Mouse (Mus musculus) thymus, postnatal 0 days (tissue): ENCODE results near the gene C530025M09Rik. TPM values are rescaled to one million over a fixed set of nuclear protein-coding genes. Genes with fewer than 3 reads are reported as not detected.

Experiments
- DNase-seq: peaks from one replicate; pipeline ENCODE4 v3.0.0-alpha.2; 2015; ENCODE audit warnings: low spot score
- polyA plus RNA-seq: library from polyadenylated mRNA; unstranded; fragments of >200 nt; fragmentation: Nextera tagmentation; extraction: Ambion mirVana; gene quantifications from 2 replicates; pipeline ENCODE4 v1.2.1, GENCODE M21; 2015

Gene C530025M09Rik
- polyA plus RNA-seq, 1 experiment from 2014 or later = not detected

DNA sequence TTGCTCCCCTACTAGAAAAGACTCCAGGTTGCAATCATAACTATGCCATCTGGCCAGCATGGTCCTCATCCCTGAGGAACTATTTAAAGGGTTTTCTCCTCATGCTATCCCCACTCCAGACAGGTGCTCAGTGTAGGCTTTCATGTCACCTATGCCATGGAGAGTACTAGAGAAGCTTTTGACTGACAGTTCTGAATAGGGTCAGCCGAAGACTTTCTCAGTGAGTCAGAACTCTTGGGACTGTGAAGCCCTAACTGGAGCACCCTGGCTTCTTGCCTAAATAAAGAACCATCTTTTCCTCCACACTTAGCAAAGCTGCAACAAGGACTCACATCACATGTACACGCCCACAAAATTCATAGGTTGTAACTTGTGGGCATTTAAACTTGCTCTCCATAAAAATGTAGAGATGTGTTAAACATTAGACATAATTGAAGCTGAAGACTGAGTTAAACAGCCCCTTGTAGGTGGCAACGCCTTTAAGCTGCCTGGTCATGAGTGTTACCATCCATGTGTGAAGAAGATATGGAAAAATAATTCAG lies 26.3 kb downstream of the C530025M09Rik start:
- DNase-seq = no peak

- no peak for DNase-seq
Observed at GRCm38 (mm10) chr2:149798613-149799012, 32.4 kb downstream of the C530025M09Rik start.

Other genes with a start within 250 kb of the C530025M09Rik start
- 0.15 and 0.23 TPM in 2 replicates for gene Syndig1, start 2.0 kb downstream of the C530025M09Rik start, polyA plus RNA-seq